Mouse (Mus musculus): ENCODE measurements at regions not wholly inside any gene's neighbourhood (a gene's known extent, or its start where the extent isn't known, plus 50 kb on each side); places are given as distances from the start of the nearest gene placed in this dataset.

- H3K27ac ChIP-seq (ENCODE audit: insufficient read depth, low read depth, low read length, poor library complexity, severe bottlenecking) = no peak overlapping the region
- TF ChIP-seq CHD2 (IDR thresholded peaks at IDR 0.05; ENCODE audit: low read depth, low read length) (no peak), ZC3H11A (IDR thresholded peaks at IDR 0.05; ENCODE audit: borderline replicate concordance, low read depth, low read length) (no peak), MAFK (IDR thresholded peaks at IDR 0.05; ENCODE audit: insufficient read depth, low read depth, low read length) (no peak), ZNF384 (IDR thresholded peaks at IDR 0.05; ENCODE audit: low read depth, low read length) (no peak), HCFC1 (IDR thresholded peaks at IDR 0.05; ENCODE audit: borderline replicate concordance, insufficient read depth, low read length) (no peak)
- DNase-seq (ENCODE audit: low read depth, low spot score) = no peak
- H3K9ac ChIP-seq (ENCODE audit: insufficient read depth, low read depth, low read length, poor library complexity, severe bottlenecking) = no peak overlapping the region
- H3K9me3 ChIP-seq (ENCODE audit: control insufficient read depth, insufficient read depth, low read depth, low read length) = no peaks in the 10 kb centered on the region
- no peaks in the 10 kb centered on the region for H3K4me1 ChIP-seq (ENCODE audit: control insufficient read depth in 2 of 2, insufficient read depth in 2 of 2, low read length in 2 of 2, poor library complexity in 1 of 2)
- H3K4me3 ChIP-seq (ENCODE audit: insufficient read depth in 1 of 2, low read depth in 1 of 2, low read length in 2 of 2, poor library complexity in 1 of 2, severe bottlenecking in 1 of 2) = no peak overlapping the region
- in situ Hi-C loops (cut with MboI; ENCODE audit: low sequenced_read_pairs in 2 of 2, unreplicated experiment in 2 of 2) = no loop called here
- no peaks in the 10 kb centered on the region for H3K36me3 ChIP-seq (ENCODE audit: control insufficient read depth, insufficient read depth, low read length, poor library complexity, severe bottlenecking)
Measured at GRCm38 (mm10) chr1:108592720-108593422, 1003.1 kb downstream of the Serpinb8 start.

DNA sequence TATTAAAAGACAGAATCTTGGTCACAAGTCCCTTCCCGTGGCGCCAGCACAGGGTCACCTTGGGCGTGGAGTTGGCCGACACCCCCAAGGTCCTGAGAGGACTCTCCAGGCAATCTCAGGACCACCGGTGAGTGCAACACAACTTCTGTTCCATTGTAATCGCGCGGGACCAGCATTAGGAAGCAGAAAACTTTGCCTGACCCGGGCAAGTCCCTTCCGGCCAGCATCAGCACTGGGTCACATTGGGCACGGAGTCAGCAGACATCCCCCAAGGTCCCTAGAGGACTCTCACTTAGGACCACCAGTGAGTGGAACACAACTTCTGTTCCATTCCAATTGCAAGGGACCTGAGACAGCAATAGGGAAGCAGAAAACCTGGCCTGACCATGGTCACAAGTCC lies 1007.3 kb downstream of the Serpinb8 start:
- in situ Hi-C loops (cut with MboI; ENCODE audit: low sequenced_read_pairs in 2 of 2, unreplicated experiment in 2 of 2) = no loop called here
- no peak overlapping the region for H3K9ac ChIP-seq (ENCODE audit: insufficient read depth, low read depth, low read length, poor library complexity, severe bottlenecking)
- DNase-seq (ENCODE audit: low read depth, low spot score) = no peak
- TF ChIP-seq CHD2 (IDR thresholded peaks at IDR 0.05; ENCODE audit: low read depth, low read length) = no peak
- H3K4me1 ChIP-seq (ENCODE audit: control insufficient read depth in 2 of 2, insufficient read depth in 2 of 2, low read length in 2 of 2, poor library complexity in 1 of 2) = no peaks in the 10 kb centered on the region
- no peaks in the 10 kb centered on the region for H3K36me3 ChIP-seq (ENCODE audit: control insufficient read depth, insufficient read depth, low read length, poor library complexity, severe bottlenecking)
- H3K27ac ChIP-seq (ENCODE audit: insufficient read depth, low read depth, low read length, poor library complexity, severe bottlenecking) = no peak overlapping the region
- H3K9me3 ChIP-seq (ENCODE audit: control insufficient read depth, insufficient read depth, low read depth, low read length) = no peaks in the 10 kb centered on the region
- H3K4me3 ChIP-seq (ENCODE audit: insufficient read depth in 1 of 2, low read depth in 1 of 2, low read length in 2 of 2, poor library complexity in 1 of 2, severe bottlenecking in 1 of 2) = no peak overlapping the region
